8 mouse cellular contexts compared by ENCODE assay signal in the genomic region with DNA sequence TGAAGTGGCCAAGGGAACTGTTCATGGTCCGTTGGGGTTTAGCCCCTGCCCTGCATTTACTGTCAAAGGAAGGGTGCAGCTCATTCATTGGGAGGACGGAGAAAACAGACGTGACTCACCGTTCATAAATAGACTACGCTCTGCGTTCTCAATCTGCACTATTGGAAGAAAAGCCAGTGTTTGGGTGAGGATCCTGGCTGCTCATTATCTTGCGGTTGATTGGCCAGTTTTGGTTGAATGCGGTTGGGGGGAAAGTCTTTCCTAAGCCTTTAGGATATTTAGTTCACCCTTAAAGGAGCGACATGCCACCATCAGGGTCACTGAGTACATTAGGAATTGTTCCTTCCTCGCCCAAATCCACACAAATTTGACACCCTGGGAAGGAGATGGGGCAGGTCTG. TPM values are rescaled to one million over a fixed set of nuclear protein-coding genes. Genes with fewer than 3 reads are reported as not detected.
A peak's percentile ranks its signal among the peaks of the same experiment; 100 is the strongest.
DNase-seq lines count a peak whose midpoint lies in the region; ATAC-seq and TF ChIP-seq lines count a peak whose summit lies in the region.

No protein-coding gene starts in this region.

- H3K9ac ChIP-seq in kidney, postnatal 0 days (ENCODE audit: low read depth, low read length) = peak overlapping the region; percentile 90; the same call in 1 of the 2 replicates
- H3K9ac ChIP-seq in hindbrain, embryonic 14.5 days = peak overlapping the region; percentile 80
- peak overlapping the region; percentile 87 for H3K9ac ChIP-seq in midbrain, postnatal 0 days (replicated peaks; ENCODE audit: low read length, poor library complexity, severe bottlenecking)

- no peak for ATAC-seq in kidney, postnatal 0 days (replicated peaks; ENCODE audit: low FRiP score, low read depth)
- no peak for ATAC-seq in hindbrain, embryonic 14.5 days (ENCODE audit: low FRiP score)
- ATAC-seq in midbrain, postnatal 0 days (ENCODE audit: low FRiP score) = no peak
- ATAC-seq in inflammation-experienced regulatory T-cells, adult 6 months = no peak

- H3K4me2 ChIP-seq in kidney, postnatal 0 days (ENCODE audit: low read length) = peak overlapping the region; percentile 94
- peak overlapping the region; percentile 67 for H3K4me2 ChIP-seq in hindbrain, embryonic 14.5 days (replicated peaks)
- peak overlapping the region; percentile 69 for H3K4me2 ChIP-seq in midbrain, postnatal 0 days (ENCODE audit: low read depth, low read length, poor library complexity, severe bottlenecking)

- peaks cover 15% of the 10 kb centered on the region; the same call in 1 of the 2 replicates for H3K4me1 ChIP-seq in kidney, postnatal 0 days (replicated peaks; ENCODE audit: insufficient read depth, low read length)
- peaks cover 8% of the 10 kb centered on the region for H3K4me1 ChIP-seq in bone marrow macrophage, adult 2 months (ENCODE audit: control insufficient read depth, insufficient read depth, low read length)
- peaks cover 22% of the 10 kb centered on the region for H3K4me1 ChIP-seq in hindbrain, embryonic 14.5 days (replicated peaks; ENCODE audit: control insufficient read depth, insufficient read depth, low read length)
- peaks cover 14% of the 10 kb centered on the region for H3K4me1 ChIP-seq in midbrain, postnatal 0 days (ENCODE audit: insufficient read depth, low read length)

- no peak overlapping the region for H3K27ac ChIP-seq in kidney, postnatal 0 days
- H3K27ac ChIP-seq in bone marrow macrophage, adult 2 months (ENCODE audit: insufficient read depth, low read depth, low read length) = no peak overlapping the region
- no peak overlapping the region; the same call in 1 of the 2 replicates for H3K27ac ChIP-seq in hindbrain, embryonic 14.5 days
- H3K27ac ChIP-seq in midbrain, postnatal 0 days (ENCODE audit: low read depth, low read length) = peak overlapping the region; percentile 81

- H3K27me3 ChIP-seq in kidney, postnatal 0 days (ENCODE audit: insufficient read depth, low read length) = no peaks in the 10 kb centered on the region
- no peaks in the 10 kb centered on the region for H3K27me3 ChIP-seq in hindbrain, embryonic 14.5 days (ENCODE audit: control insufficient read depth, insufficient read depth, low read length)
- 0 out of 2 replicates have a peak, but pooled peaks cover 3% of the 10 kb centered on the region for H3K27me3 ChIP-seq in midbrain, postnatal 0 days (ENCODE audit: insufficient read depth, low read length)

- H3K4me3 ChIP-seq in kidney, postnatal 0 days (replicated peaks; ENCODE audit: low read depth, low read length) = peak overlapping the region; percentile 84
- peak overlapping the region; percentile 80 for H3K4me3 ChIP-seq in bone marrow macrophage, adult 2 months (ENCODE audit: insufficient read depth, low read length)
- peak overlapping the region; percentile 72 for H3K4me3 ChIP-seq in hindbrain, embryonic 14.5 days (replicated peaks; ENCODE audit: low read length)
- H3K4me3 ChIP-seq in midbrain, postnatal 0 days (ENCODE audit: low read depth, low read length) = peak overlapping the region; percentile 83

- TF ChIP-seq CTCF in kidney, postnatal 0 days (IDR thresholded peaks at IDR 0.05; ENCODE audit: low read depth) = no peak
- no peak for TF ChIP-seq CTCF in bone marrow macrophage, adult 2 months (IDR thresholded peaks at IDR 0.05; ENCODE audit: low read depth, low read length)
- TF ChIP-seq CTCF in midbrain, postnatal 0 days (IDR thresholded peaks at IDR 0.05) = no peak

- WGBS in kidney, postnatal 0 days = 8% methylated on average over 10 of the region's 10 CpGs
- 4% methylated on average over 10 of the region's 10 CpGs for WGBS in hindbrain, embryonic 14.5 days
- WGBS in midbrain, postnatal 0 days = 2% methylated on average over 10 of the region's 10 CpGs

- DNase-seq in kidney, postnatal 0 days (ENCODE audit: low spot score) = no peak
- DNase-seq in kidney, adult 11 months = no peak
- no peak for DNase-seq in hindbrain, embryonic 14.5 days (ENCODE audit: low spot score)
- DNase-seq in midbrain, postnatal 0 days (ENCODE audit: low spot score) = peak; percentile 33
- no peak for DNase-seq in left cerebral cortex, adult 9 months (ENCODE audit: low spot score in 2 of 2)
- DNase-seq in cerebellum, postnatal 4 days (ENCODE audit: low spot score in 2 of 2) = no peak

- H3K36me3 ChIP-seq in kidney, postnatal 0 days (ENCODE audit: insufficient read depth, low read length) = no peaks in the 10 kb centered on the region
- H3K36me3 ChIP-seq in hindbrain, embryonic 14.5 days (replicated peaks; ENCODE audit: control insufficient read depth, insufficient read depth) = no peaks in the 10 kb centered on the region
- no peaks in the 10 kb centered on the region for H3K36me3 ChIP-seq in midbrain, postnatal 0 days (ENCODE audit: insufficient read depth, low read length)

- H3K9me3 ChIP-seq in kidney, postnatal 0 days (replicated peaks; ENCODE audit: low read length) = no peaks in the 10 kb centered on the region
- H3K9me3 ChIP-seq in hindbrain, embryonic 14.5 days (ENCODE audit: control insufficient read depth, low read length) = no peaks in the 10 kb centered on the region
- no peaks in the 10 kb centered on the region for H3K9me3 ChIP-seq in midbrain, postnatal 0 days (ENCODE audit: low read length)

- no peak for TF ChIP-seq POLR2A in bone marrow macrophage, adult 2 months (IDR thresholded peaks at IDR 0.05; ENCODE audit: borderline replicate concordance, low read depth, low read length)

RNA-seq across cellular contexts. Expression of gene Rcan1, which starts 5.4 kb away (rescaled TPM):
- polyA plus RNA-seq in kidney, postnatal 0 days (2015; fragmentation: Nextera tagmentation; extraction: Ambion mirVana) = 37.9 and 38.8 TPM in 2 replicates
- polyA plus RNA-seq in bone marrow macrophage, adult 2 months (2012; ENCODE audit: insufficient read depth, insufficient read length, missing spikeins) = 13.9 and 15.8 TPM in 2 replicates
- 76.8 and 92.3 TPM in 2 replicates for polyA plus RNA-seq in hindbrain, embryonic 14.5 days (2014; fragmentation: Nextera tagmentation; extraction: Ambion mirVana)
- total RNA-seq in midbrain, postnatal 0 days (2014; rRNA removed) = 91.3 and 104 TPM in 2 replicates
- 68.6 and 73.3 TPM in 2 replicates for polyA plus RNA-seq in midbrain, postnatal 0 days (2015; fragmentation: Nextera tagmentation; extraction: Ambion mirVana)
- polyA plus RNA-seq in inflammation-experienced regulatory T-cells, adult 6 months (2017; shearing (Covaris generic)) = 1 to 10 TPM; 1.8 to 3.3 (median 1.9) TPM

RNA-seq across cellular contexts. Expression of gene Clic6, which starts 20.3 kb away (rescaled TPM):
- polyA plus RNA-seq in kidney, postnatal 0 days (2015; fragmentation: Nextera tagmentation; extraction: Ambion mirVana) = 7.1 and 7.8 TPM in 2 replicates
- not detected in 2 replicates for polyA plus RNA-seq in bone marrow macrophage, adult 2 months (2012; ENCODE audit: insufficient read depth, insufficient read length, missing spikeins)
- 6.5 and 9.3 TPM in 2 replicates for polyA plus RNA-seq in hindbrain, embryonic 14.5 days (2014; fragmentation: Nextera tagmentation; extraction: Ambion mirVana)
- 2.1 and 3.5 TPM in 2 replicates for total RNA-seq in midbrain, postnatal 0 days (2014; rRNA removed)
- 0.43 and 0.70 TPM in 2 replicates for polyA plus RNA-seq in midbrain, postnatal 0 days (2015; fragmentation: Nextera tagmentation; extraction: Ambion mirVana)
- not detected for polyA plus RNA-seq in inflammation-experienced regulatory T-cells, adult 6 months (2017; shearing (Covaris generic))
